22 mouse cellular contexts compared by ENCODE assay signal in genomic region chr3:89327371-89327870, GRCm38 (mm10). TPM values are rescaled to one million over a fixed set of nuclear protein-coding genes. Genes with fewer than 3 reads are reported as not detected.
DNase-seq lines count a peak whose midpoint lies in the region; ATAC-seq lines count a peak whose summit lies in the region.
"Had no signal": no experiment of that assay in that cellular context is flagged by ENCODE, and none has a peak within 500 bp of the region (broad histone marks: within the 10 kb centered on the region; RNA-seq: fewer than 3 reads in every experiment).

No protein-coding gene starts in this region.

- ATAC-seq in liver, embryonic 11.5 days (replicated peaks; ENCODE audit: low FRiP score), result no peak
- no peak for ATAC-seq in liver, embryonic 12.5 days
- ATAC-seq in neural tube, embryonic 12.5 days (ENCODE audit: low FRiP score, low read depth), result 0 out of 2 replicates have a peak, but pooled peaks have one; percentile 1
- peak; percentile 2; the same call in 1 of the 2 replicates for ATAC-seq in neural tube, embryonic 13.5 days (ENCODE audit: low read depth)
- ATAC-seq in forebrain, embryonic 16.5 days, result no peak
- ATAC-seq: inflammation-experienced regulatory T-cells, adult 6 months; liver, postnatal 0 days had no signal

- no peaks in the 10 kb centered on the region for H3K9me3 ChIP-seq in liver, embryonic 11.5 days (ENCODE audit: control insufficient read depth, low read length)
- no peaks in the 10 kb centered on the region for H3K9me3 ChIP-seq in liver, embryonic 12.5 days (replicated peaks)
- H3K9me3 ChIP-seq in neural tube, embryonic 12.5 days, result no peaks in the 10 kb centered on the region
- H3K9me3 ChIP-seq in neural tube, embryonic 13.5 days, result no peaks in the 10 kb centered on the region
- no peaks in the 10 kb centered on the region for H3K9me3 ChIP-seq in forebrain, embryonic 16.5 days (ENCODE audit: control insufficient read depth, low read length)
- H3K9me3 ChIP-seq: forebrain, embryonic 10.5 days; G1E; heart, embryonic 13.5 days; limb, embryonic 15.5 days; megakaryocyte, embryonic 14.5 days had no signal

- WGBS in liver, embryonic 11.5 days, result 53% methylated on average over 9 of the region's 9 CpGs
- WGBS in liver, embryonic 12.5 days (ENCODE audit: insufficient replicate concordance), result 54% methylated on average over 9 of the region's 9 CpGs
- WGBS in neural tube, embryonic 12.5 days, result 26% methylated on average over 9 of the region's 9 CpGs
- WGBS in neural tube, embryonic 13.5 days, result 13% methylated on average over 9 of the region's 9 CpGs
- 61% methylated on average over 9 of the region's 9 CpGs for WGBS in forebrain, embryonic 16.5 days

- H3K27ac ChIP-seq in liver, embryonic 11.5 days (ENCODE audit: low read depth, low read length), result no peak overlapping the region
- H3K27ac ChIP-seq in liver, embryonic 12.5 days, result no peak overlapping the region
- H3K27ac ChIP-seq in neural tube, embryonic 12.5 days, result peak overlapping the region; percentile 53; the same call in 1 of the 2 replicates
- peak overlapping the region; percentile 74 for H3K27ac ChIP-seq in neural tube, embryonic 13.5 days (replicated peaks)
- H3K27ac ChIP-seq in forebrain, embryonic 16.5 days (ENCODE audit: low read length), result no peak overlapping the region
- H3K27ac ChIP-seq: forebrain, embryonic 10.5 days; heart, embryonic 13.5 days; limb, embryonic 15.5 days had no signal

- H3K4me3 ChIP-seq in liver, embryonic 11.5 days (ENCODE audit: low read depth, low read length), result no peak overlapping the region
- no peak overlapping the region for H3K4me3 ChIP-seq in liver, embryonic 12.5 days
- H3K4me3 ChIP-seq in neural tube, embryonic 12.5 days, result no peak overlapping the region
- H3K4me3 ChIP-seq in neural tube, embryonic 13.5 days, result no peak overlapping the region
- no peak overlapping the region for H3K4me3 ChIP-seq in forebrain, embryonic 16.5 days (replicated peaks; ENCODE audit: low read length)
- H3K4me3 ChIP-seq: forebrain, embryonic 10.5 days; heart, embryonic 13.5 days; limb, embryonic 15.5 days; megakaryocyte, embryonic 14.5 days; myocyte had no signal

- peaks cover 47% of the 10 kb centered on the region for H3K27me3 ChIP-seq in liver, embryonic 11.5 days (replicated peaks; ENCODE audit: control insufficient read depth, insufficient read depth, low read length)
- H3K27me3 ChIP-seq in liver, embryonic 12.5 days (replicated peaks), result peaks cover 92% of the 10 kb centered on the region
- no peaks in the 10 kb centered on the region; the same call in 1 of the 2 replicates for H3K27me3 ChIP-seq in neural tube, embryonic 12.5 days (replicated peaks)
- H3K27me3 ChIP-seq in neural tube, embryonic 13.5 days, result no peaks in the 10 kb centered on the region
- 0 out of 2 replicates have a peak, but pooled peaks cover 2% of the 10 kb centered on the region for H3K27me3 ChIP-seq in forebrain, embryonic 16.5 days (replicated peaks; ENCODE audit: control insufficient read depth, insufficient read depth, low read length)
- H3K27me3 ChIP-seq: limb, embryonic 15.5 days had no signal

- H3K4me1 ChIP-seq in liver, embryonic 11.5 days (replicated peaks; ENCODE audit: control insufficient read depth, insufficient read depth, low read length), result peaks cover 5% of the 10 kb centered on the region; the same call in 1 of the 2 replicates
- peaks cover 11% of the 10 kb centered on the region for H3K4me1 ChIP-seq in liver, embryonic 12.5 days
- peaks cover 48% of the 10 kb centered on the region for H3K4me1 ChIP-seq in neural tube, embryonic 12.5 days
- H3K4me1 ChIP-seq in neural tube, embryonic 13.5 days (replicated peaks), result peaks cover 52% of the 10 kb centered on the region
- peaks cover 16% of the 10 kb centered on the region for H3K4me1 ChIP-seq in forebrain, embryonic 16.5 days (replicated peaks; ENCODE audit: control insufficient read depth, insufficient read depth, low read length)

- H3K9ac ChIP-seq in liver, embryonic 11.5 days (ENCODE audit: low read depth, low read length), result peak overlapping the region; percentile 32; the same call in 1 of the 2 replicates
- no peak overlapping the region for H3K9ac ChIP-seq in liver, embryonic 12.5 days
- peak overlapping the region; percentile 21; the same call in 1 of the 2 replicates for H3K9ac ChIP-seq in neural tube, embryonic 12.5 days
- H3K9ac ChIP-seq in neural tube, embryonic 13.5 days, result peak overlapping the region; percentile 50; the same call in 1 of the 2 replicates
- H3K9ac ChIP-seq in forebrain, embryonic 16.5 days (replicated peaks; ENCODE audit: low read depth, low read length), result no peak overlapping the region
- H3K9ac ChIP-seq: heart, embryonic 13.5 days; limb, embryonic 15.5 days; liver, postnatal 0 days had no signal

- no peaks in the 10 kb centered on the region for H3K36me3 ChIP-seq in liver, embryonic 11.5 days (ENCODE audit: control insufficient read depth, insufficient read depth, low read length)
- no peaks in the 10 kb centered on the region for H3K36me3 ChIP-seq in liver, embryonic 12.5 days
- H3K36me3 ChIP-seq in neural tube, embryonic 12.5 days, result no peaks in the 10 kb centered on the region
- H3K36me3 ChIP-seq in neural tube, embryonic 13.5 days, result no peaks in the 10 kb centered on the region
- H3K36me3 ChIP-seq in forebrain, embryonic 16.5 days (ENCODE audit: control insufficient read depth, insufficient read depth), result no peaks in the 10 kb centered on the region
- H3K36me3 ChIP-seq: G1E; heart, embryonic 13.5 days; limb, embryonic 15.5 days had no signal

- no peak overlapping the region for H3K4me2 ChIP-seq in liver, embryonic 11.5 days
- H3K4me2 ChIP-seq in liver, embryonic 12.5 days, result no peak overlapping the region
- H3K4me2 ChIP-seq in neural tube, embryonic 12.5 days (replicated peaks), result peak overlapping the region; percentile 42
- peak overlapping the region; percentile 32 for H3K4me2 ChIP-seq in neural tube, embryonic 13.5 days
- H3K4me2 ChIP-seq in forebrain, embryonic 16.5 days (ENCODE audit: low read length), result no peak overlapping the region
- H3K4me2 ChIP-seq: heart, embryonic 13.5 days; limb, embryonic 15.5 days had no signal

- DNase-seq in liver, embryonic 11.5 days (ENCODE audit: low spot score), result no peak
- no peak for DNase-seq in neural tube, embryonic 10.5 days (ENCODE audit: extremely low spot score, low spot score)
- DNase-seq in ZHBTc4 (ENCODE audit: low read depth, low spot score), result peak; percentile 79
- DNase-seq: adrenal gland, postnatal 36 days; cerebellum, adult 11-12 months; gastrocnemius, postnatal 10 days; heart, adult 11 months; kidney, adult 8-10 months; liver, postnatal 0 days; right cerebral cortex, adult 18-20 months; thymus, postnatal 25 days had no signal

RNA-seq across cellular contexts. Expression of gene Efna3, which starts 4.7 kb away (rescaled TPM):
- 2.1 and 3.9 TPM in 2 replicates for polyA plus RNA-seq in liver, embryonic 11.5 days (2014; fragmentation: Nextera tagmentation; extraction: Ambion mirVana)
- 0.65 and 1.0 TPM in 2 replicates for polyA plus RNA-seq in liver, embryonic 12.5 days (2016; fragmentation: Nextera tagmentation; extraction: Ambion mirVana)
- polyA plus RNA-seq in neural tube, embryonic 12.5 days (2016; fragmentation: Nextera tagmentation; extraction: Ambion mirVana), result 51.3 and 54.7 TPM in 2 replicates
- 87.4 and 90.1 TPM in 2 replicates for polyA plus RNA-seq in neural tube, embryonic 13.5 days (2015; fragmentation: Nextera tagmentation; extraction: Ambion mirVana)
- polyA plus RNA-seq in forebrain, embryonic 16.5 days (2015; fragmentation: Nextera tagmentation; extraction: Ambion mirVana), result 55.3 and 55.8 TPM in 2 replicates
- polyA plus RNA-seq: G1E; inflammation-experienced regulatory T-cells, adult 6 months; liver, postnatal 0 days had no signal

RNA-seq across cellular contexts. Expression of gene Efna4, which starts 10.4 kb away (rescaled TPM):
- polyA plus RNA-seq in liver, embryonic 11.5 days (2014; fragmentation: Nextera tagmentation; extraction: Ambion mirVana), result 6.5 and 6.9 TPM in 2 replicates
- polyA plus RNA-seq in liver, embryonic 12.5 days (2016; fragmentation: Nextera tagmentation; extraction: Ambion mirVana), result 2.1 and 2.3 TPM in 2 replicates
- 15.8 and 17.8 TPM in 2 replicates for polyA plus RNA-seq in neural tube, embryonic 12.5 days (2016; fragmentation: Nextera tagmentation; extraction: Ambion mirVana)
- polyA plus RNA-seq in neural tube, embryonic 13.5 days (2015; fragmentation: Nextera tagmentation; extraction: Ambion mirVana), result 8.5 and 10.7 TPM in 2 replicates
- polyA plus RNA-seq in forebrain, embryonic 16.5 days (2015; fragmentation: Nextera tagmentation; extraction: Ambion mirVana), result 14.1 and 16.7 TPM in 2 replicates
- polyA plus RNA-seq: G1E had no signal

RNA-seq across cellular contexts. Expression of gene Adam15, which starts 22.4 kb away (rescaled TPM):
- 19.5 and 23.2 TPM in 2 replicates for polyA plus RNA-seq in liver, embryonic 11.5 days (2014; fragmentation: Nextera tagmentation; extraction: Ambion mirVana)
- polyA plus RNA-seq in liver, embryonic 12.5 days (2016; fragmentation: Nextera tagmentation; extraction: Ambion mirVana), result 14.1 and 14.5 TPM in 2 replicates
- polyA plus RNA-seq in neural tube, embryonic 12.5 days (2016; fragmentation: Nextera tagmentation; extraction: Ambion mirVana), result 37.1 and 40.4 TPM in 2 replicates
- 48.8 and 54.0 TPM in 2 replicates for polyA plus RNA-seq in neural tube, embryonic 13.5 days (2015; fragmentation: Nextera tagmentation; extraction: Ambion mirVana)
- 40.4 and 55.2 TPM in 2 replicates for polyA plus RNA-seq in forebrain, embryonic 16.5 days (2015; fragmentation: Nextera tagmentation; extraction: Ambion mirVana)

RNA-seq across cellular contexts. Expression of gene Dcst2, which starts 34.4 kb away (rescaled TPM):
- 0.10 TPM in 1 of 2 replicates, not detected in the other for polyA plus RNA-seq in liver, embryonic 11.5 days (2014; fragmentation: Nextera tagmentation; extraction: Ambion mirVana)
- 0.05 and 0.06 TPM in 2 replicates for polyA plus RNA-seq in liver, embryonic 12.5 days (2016; fragmentation: Nextera tagmentation; extraction: Ambion mirVana)
- polyA plus RNA-seq in neural tube, embryonic 12.5 days (2016; fragmentation: Nextera tagmentation; extraction: Ambion mirVana), result 0.10 and 0.17 TPM in 2 replicates
- 0.17 TPM in 1 of 2 replicates, not detected in the other for polyA plus RNA-seq in neural tube, embryonic 13.5 days (2015; fragmentation: Nextera tagmentation; extraction: Ambion mirVana)
- 0.27 TPM in 1 of 2 replicates, not detected in the other for polyA plus RNA-seq in forebrain, embryonic 16.5 days (2015; fragmentation: Nextera tagmentation; extraction: Ambion mirVana)
- polyA plus RNA-seq: G1E; heart, embryonic 13.5 days had no signal

RNA-seq across cellular contexts. Expression of gene Dcst1, which starts 37.6 kb away (rescaled TPM):
- not detected in 2 replicates for polyA plus RNA-seq in liver, embryonic 11.5 days (2014; fragmentation: Nextera tagmentation; extraction: Ambion mirVana)
- not detected in 2 replicates for polyA plus RNA-seq in liver, embryonic 12.5 days (2016; fragmentation: Nextera tagmentation; extraction: Ambion mirVana)
- 0.57 and 0.68 TPM in 2 replicates for polyA plus RNA-seq in neural tube, embryonic 12.5 days (2016; fragmentation: Nextera tagmentation; extraction: Ambion mirVana)
- 0.88 and 1.1 TPM in 2 replicates for polyA plus RNA-seq in neural tube, embryonic 13.5 days (2015; fragmentation: Nextera tagmentation; extraction: Ambion mirVana)
- polyA plus RNA-seq in forebrain, embryonic 16.5 days (2015; fragmentation: Nextera tagmentation; extraction: Ambion mirVana), result 1.2 and 1.3 TPM in 2 replicates
- polyA plus RNA-seq: forebrain, embryonic 10.5 days; G1E had no signal

Comparison
In these comparisons a context has a peak if more than half of its experiments do, and no peak if none do; other contexts are left out.
1. H3K9ac ChIP-seq: peak in liver, embryonic 11.5 days (single experiment), neural tube, embryonic 12.5 days (single experiment) and neural tube, embryonic 13.5 days (single experiment); none in liver, embryonic 12.5 days (single experiment) and forebrain, embryonic 16.5 days (single experiment).
2. ATAC-seq: peak in neural tube, embryonic 12.5 days (single experiment) and neural tube, embryonic 13.5 days (single experiment); none in liver, embryonic 11.5 days (single experiment), liver, embryonic 12.5 days (single experiment) and forebrain, embryonic 16.5 days (single experiment).
3. H3K27ac ChIP-seq: peak in neural tube, embryonic 12.5 days (single experiment) and neural tube, embryonic 13.5 days (single experiment); none in liver, embryonic 11.5 days (single experiment), liver, embryonic 12.5 days (single experiment) and forebrain, embryonic 16.5 days (single experiment).
4. H3K4me2 ChIP-seq: peak in neural tube, embryonic 12.5 days (single experiment) and neural tube, embryonic 13.5 days (single experiment); none in liver, embryonic 11.5 days (single experiment), liver, embryonic 12.5 days (single experiment) and forebrain, embryonic 16.5 days (single experiment).
5. RNA of gene Efna3, which starts 4.7 kb away (polyA plus RNA-seq): 87.4 to 90.1 TPM in neural tube, embryonic 13.5 days, 55.3 to 55.8 TPM in forebrain, embryonic 16.5 days and 51.3 to 54.7 TPM in neural tube, embryonic 12.5 days; 2.1 to 3.9 TPM in liver, embryonic 11.5 days and 0.65 to 1.0 TPM in liver, embryonic 12.5 days; every median in the first group is over 10 times any median in the second.